Mouse (Mus musculus) skeletal muscle tissue, adult 2 months (tissue): ENCODE measurements around the gene Tmem200b.

Experiments used
- DNase-seq: peaks from one replicate; pipeline ENCODE4 v3.0.0-alpha.2; 2012; ENCODE audit warnings: low read depth, low spot score

Gene Tmem200b

DNA sequence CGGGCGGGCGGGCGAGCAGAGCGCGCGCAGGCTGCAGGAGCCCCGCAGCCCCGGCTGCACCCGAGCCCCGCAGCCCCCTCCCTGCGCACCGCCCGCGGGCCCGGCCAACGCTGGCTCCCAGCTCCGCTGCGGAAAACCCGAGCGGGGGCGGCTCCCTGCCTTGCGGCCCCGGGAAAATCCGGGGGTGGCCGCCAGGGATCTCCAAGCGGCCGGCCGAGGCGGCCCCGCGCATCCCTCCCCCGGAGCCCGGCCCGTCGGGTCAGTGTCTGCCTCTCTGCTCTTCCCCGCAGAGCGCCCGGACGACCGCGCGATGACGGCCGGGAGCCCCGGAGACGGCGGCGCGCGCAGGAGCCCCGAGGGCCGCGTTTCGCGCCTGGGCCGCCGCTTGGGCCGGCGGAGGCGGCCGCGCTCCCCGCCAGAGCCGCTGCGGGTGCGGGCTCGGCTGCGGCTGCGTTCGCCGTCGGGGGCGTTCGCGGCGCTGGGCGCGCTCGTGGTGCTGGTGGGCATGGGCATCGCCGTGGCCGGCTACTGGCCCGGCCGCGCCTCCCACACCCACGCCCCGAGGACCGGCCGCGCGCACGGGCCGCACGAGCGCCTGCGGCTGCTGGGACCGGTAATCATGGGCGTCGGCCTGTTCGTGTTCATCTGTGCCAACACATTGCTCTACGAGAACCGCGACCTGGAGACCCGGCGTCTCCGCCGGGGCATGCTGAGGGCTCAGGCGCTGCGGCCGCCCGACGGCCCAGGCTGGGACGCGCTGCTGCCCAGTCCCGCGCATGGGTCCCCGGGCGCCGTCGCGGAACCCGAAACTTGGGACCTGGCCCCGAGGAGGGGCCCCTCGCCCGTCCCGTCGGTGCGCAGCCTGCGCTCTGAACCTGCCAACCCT is at the start of gene Tmem200b:
Gene Tmem200b (plus strand): TSS at position 311 of the 886 bp plus-strand sequence.
- DNase-seq = no peak

DNA sequence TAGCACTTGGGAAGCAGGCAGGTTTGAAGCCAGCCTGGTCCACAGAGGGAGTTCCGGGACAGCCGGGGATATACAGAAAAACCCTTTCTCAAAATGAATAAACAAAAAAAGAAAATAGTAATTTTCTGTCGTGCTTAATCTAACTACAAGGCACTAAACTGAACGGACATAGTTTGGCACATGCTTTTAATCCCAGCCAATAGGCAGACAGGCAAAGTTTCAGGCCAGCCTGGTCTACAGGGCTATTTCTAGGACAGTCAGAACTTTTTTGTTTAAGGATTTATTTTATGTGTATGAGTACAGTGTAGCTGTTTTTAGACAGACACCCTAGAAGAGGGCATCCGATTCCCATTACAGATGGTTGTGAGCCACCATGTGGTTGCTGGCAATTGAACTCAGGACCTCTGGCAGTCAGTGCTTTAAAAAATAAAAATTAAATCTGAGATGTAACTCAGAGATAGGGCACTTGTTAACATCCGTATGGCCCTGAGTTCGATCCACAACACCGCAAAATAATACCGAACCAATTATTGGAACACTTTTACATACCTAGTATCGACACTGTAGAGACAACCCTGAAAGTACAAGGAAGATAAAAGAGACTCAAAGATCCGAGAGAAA is 48.8 kb upstream of the Tmem200b start:
- no peak for DNase-seq

DNA sequence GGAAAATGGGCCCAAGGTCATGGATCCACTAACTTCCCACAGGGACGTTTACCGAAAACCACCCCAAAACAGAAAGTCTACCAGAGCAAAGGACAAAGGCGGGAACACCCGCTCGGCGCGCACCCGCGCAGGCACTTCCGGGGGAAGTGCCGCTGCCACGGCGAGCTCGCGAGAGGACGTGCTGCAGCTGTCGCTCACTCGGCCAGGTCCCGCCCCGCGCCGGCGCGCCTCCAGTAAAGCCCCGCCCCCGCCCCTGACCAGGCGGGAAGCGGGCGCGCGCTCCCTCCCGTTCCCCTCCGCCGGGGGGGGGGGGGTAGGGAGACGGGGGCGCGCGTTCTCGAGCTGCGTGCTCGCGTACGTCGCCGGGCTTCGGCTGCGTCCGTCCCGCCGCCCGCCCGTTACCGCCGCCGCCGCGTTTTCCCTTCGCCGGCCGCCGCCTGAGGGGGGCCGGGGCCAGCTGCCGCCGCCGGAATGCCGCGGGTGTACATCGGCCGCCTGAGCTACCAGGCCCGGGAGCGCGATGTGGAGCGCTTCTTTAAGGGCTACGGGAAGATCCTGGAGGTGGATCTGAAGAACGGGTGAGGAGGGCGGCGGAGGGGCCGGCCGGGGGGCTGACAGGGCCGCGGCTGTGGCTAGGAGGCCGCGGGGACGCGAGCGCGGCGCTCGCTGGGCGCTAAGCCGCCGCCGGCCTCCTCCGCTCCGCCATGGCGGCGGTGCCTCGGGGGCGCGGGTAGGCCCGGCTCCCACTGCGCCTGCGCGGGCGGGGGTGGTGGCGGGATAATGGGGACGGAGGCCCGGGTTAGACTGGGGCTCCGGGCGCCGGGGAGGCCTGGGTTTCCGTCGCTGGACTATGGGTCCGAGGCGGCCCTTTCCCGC is 48.0 kb upstream of the Tmem200b start, which contains the start of gene Srsf4:
Gene Srsf4 (plus strand): TSS at position 325 of the 876 bp plus-strand sequence.
- peak; percentile 97 for DNase-seq

DNA sequence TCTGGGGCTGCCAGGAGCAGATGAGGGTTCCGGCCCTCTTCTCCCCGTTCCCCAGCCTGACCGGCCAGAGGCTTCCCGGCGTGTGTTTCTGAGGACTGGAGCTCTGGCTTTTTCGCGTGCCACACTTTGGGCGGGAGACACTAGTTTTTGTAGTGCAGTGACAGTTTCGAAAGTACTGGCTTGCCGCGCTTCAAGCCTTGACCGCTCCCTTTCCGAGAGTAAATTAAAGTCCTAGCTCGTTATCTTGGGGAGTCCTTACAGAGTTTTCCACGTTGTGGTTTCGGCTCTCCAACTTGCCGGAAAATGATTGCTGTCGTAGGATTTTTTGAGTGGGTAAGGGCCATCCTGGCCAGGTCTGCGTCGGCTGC is 47.4 kb upstream of the Tmem200b start:
- DNase-seq = no peak

DNA sequence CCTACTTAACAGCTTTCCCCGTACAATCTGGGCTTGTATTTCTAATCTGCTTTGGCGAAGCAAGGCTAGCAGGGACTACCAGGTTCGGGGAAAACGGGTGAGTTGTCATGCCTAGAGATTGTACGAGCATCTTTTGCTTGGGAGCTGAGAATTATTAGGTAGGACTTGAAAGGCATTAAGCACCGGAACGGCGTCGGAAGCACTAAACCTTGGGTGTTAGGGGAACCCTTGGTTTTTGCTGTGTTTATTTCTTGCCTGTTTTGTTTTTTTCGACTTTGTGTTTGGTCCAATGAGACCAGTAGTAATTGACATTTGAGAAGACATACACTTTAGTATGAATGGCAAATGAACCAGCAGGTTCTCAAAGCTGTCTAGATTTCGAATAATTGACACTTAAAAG is 47.0 kb upstream of the Tmem200b start:
- no peak for DNase-seq

DNA sequence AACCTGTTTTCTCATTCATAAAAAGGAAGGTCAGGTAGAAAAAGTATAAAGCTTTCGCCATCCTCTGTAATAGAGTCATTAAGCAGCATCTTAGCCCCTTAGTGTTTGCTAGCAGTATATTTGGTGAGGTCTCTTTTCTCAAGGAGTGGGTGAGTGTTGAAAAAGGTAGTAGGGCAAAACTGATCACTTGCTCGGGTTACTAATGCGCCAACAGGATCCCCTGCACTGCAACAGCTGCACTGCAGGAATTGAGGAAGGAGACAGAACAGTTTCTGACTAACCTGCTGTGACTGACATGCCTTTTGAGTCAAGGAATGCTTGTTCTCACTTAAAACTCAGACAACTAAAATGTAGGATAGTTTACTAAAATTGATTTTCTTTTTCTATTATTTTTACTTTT is 46.3 kb upstream of the Tmem200b start:
- DNase-seq = no peak

DNA sequence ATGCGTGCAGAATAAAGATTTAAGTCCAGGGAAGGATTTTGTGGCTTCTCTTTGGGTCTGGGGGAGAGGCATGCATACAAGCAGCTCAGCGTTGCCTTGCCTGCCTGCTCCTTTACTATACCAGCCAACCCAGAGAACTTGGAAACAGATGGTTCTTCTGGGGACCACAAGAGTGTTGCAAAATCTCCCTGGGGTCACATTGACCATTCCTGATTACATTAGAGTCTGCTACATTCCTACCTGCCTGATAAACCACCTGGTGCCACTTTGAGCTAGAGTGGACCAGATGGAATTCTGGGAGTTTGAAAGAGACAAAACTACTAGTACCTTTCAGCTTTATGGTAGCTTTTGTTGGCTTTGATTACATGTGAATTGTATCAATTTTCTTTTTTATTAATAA is 44.7 kb upstream of the Tmem200b start:
- no peak for DNase-seq

DNA sequence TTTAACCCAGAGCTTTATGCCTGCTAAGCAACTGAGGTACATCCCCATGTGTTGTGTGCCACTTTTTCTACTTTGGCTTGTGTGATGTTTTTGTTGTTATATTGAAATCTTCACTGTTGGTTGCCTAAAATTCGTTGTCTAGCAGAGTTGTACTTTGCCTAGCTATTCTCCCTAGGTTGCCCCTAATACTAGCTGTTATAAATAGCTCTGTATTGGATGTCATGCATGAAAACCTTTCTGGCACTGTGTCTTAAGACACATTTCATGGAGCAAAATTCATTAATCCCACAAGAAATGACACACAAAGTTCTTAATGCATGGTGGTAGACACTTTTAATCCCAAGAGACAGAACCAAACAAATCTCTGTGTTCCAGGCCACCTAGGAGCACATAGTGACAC is 41.9 kb upstream of the Tmem200b start:
- DNase-seq = no peak

DNA sequence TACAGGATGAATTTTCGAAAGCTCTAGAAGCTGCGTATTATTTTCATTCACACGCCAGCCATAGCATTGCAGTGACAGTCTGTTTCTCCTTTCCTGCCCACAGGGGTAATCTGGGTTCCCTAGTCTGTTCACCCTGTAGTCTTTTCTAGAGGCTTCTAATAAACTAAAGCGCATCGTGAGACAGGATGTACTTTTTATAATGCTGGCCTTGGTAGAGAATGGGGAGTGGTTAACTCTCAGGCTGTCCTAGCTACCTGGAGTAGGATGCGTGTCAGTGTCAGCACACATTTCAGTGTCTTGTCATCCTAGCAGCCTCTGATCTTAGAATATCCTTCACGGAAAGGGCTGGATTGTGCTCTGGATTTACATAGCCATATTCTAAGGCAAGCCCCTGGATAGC is 40.3 kb upstream of the Tmem200b start:
- DNase-seq = no peak

DNA sequence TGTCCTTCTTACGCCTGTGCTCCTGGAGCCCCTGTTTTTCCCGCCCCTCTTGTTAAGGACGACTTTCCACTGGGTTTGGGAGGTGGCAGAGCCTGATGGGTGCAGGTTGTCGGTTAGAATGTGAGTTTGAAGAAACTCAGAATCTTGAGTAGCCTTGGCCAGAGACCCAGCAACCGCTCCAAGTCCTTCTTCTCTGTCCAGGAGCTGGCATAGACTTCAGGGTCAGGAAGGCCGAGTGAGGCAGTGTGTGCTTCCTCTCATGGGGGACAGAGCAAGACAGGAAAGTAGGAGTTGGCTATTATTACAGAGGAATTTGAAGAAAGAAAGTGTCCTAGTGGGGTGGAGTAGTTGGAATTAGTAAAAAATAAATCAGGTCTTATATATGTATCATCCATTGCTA is 38.0 kb upstream of the Tmem200b start:
- no peak for DNase-seq

DNA sequence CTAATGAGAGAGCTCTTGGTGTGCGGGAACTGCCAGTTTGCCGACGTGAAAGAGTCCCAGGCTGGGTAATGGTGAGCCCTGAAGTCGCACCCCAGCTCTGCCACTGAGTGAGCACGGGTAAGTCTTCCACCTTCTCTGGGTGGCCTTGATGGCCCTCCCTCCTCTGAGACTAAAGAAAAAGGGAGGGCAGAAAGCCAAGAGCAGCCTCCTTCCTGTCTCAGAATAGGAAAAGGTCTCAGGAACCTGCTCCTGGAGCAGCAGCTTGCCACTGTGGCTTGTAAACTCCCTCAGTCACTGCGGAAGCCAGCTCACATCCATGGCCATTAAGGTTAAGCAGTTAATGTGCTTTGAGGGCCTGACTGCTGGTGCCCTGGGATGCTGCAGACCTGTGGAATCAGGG is 36.2 kb upstream of the Tmem200b start:
- DNase-seq = no peak

DNA sequence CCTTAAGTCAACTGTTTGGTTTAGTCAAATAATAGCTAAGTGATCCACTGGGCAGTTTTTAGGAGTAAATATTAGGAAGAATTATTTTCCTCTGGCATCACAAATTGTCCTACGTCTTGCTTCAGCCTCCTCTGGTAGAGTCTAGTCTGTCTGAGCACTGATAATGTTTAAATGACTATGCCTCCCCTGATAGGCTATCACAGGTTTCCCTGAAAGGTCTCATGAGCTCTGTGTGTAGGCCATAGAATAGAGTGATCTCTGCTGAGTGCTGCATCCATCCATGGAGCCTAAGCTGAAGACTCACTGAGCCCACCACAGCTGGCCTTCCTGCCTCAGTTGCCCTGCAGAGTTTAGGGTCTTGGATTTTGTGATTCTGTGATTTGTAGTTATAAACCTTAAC is 33.0 kb upstream of the Tmem200b start:
- DNase-seq = no peak

DNA sequence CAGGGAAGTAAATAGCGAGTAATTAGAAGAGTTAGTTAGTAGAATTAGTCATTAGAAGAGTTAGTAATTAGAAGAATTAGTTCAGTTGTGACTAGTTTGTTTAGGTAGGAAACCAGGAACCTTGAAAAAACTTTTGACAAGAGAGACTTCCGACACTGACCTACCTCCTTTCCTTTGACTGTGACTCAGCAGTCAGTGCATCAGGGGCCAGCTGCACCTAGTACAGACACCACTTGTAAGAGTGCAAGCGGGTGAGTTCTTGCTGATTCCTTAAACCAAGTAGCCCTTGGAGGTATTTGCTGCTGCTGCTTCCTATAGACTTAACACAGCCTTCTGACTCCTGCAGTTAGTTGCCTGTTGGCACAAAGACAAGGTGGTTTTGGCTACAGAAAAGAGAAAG is 30.9 kb upstream of the Tmem200b start:
- DNase-seq = no peak

DNA sequence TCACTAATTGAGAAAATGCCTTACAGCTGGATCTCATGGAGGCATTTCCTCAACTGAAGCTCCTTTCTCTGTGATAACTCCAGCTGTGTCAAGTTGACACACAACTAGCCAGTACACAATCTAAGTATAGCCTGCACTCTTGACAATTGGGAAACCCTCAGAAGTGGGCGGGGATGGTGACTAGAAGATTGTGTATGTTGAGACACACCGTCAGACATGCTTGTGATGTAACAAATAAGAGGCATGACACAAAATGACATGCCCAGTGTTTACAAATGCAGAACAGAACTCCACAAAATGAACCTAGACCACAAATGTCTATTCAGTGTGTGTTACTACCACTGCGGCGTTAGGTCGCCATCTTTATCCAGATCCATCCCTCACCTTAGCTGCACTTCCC is 24.5 kb upstream of the Tmem200b start:
- no peak for DNase-seq

DNA sequence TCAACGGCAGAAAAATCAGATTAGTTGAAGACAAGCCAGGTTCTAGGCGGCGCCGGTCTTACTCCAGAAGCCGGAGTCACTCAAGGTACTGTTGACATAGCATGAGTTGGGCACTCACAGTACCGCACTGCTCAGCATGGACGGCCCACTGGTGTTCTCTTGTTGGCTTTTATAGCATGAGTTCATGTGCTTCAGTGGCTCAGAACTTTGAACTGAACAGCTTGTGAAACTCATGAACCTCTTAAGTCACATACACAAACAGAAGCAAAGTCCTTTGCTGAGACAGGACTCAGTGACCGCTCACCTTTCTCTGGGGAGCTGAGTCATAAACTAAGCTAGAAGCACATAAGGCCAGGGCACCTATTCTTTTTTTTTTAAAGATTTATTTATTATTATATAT is 23.8 kb upstream of the Tmem200b start:
- DNase-seq = no peak

DNA sequence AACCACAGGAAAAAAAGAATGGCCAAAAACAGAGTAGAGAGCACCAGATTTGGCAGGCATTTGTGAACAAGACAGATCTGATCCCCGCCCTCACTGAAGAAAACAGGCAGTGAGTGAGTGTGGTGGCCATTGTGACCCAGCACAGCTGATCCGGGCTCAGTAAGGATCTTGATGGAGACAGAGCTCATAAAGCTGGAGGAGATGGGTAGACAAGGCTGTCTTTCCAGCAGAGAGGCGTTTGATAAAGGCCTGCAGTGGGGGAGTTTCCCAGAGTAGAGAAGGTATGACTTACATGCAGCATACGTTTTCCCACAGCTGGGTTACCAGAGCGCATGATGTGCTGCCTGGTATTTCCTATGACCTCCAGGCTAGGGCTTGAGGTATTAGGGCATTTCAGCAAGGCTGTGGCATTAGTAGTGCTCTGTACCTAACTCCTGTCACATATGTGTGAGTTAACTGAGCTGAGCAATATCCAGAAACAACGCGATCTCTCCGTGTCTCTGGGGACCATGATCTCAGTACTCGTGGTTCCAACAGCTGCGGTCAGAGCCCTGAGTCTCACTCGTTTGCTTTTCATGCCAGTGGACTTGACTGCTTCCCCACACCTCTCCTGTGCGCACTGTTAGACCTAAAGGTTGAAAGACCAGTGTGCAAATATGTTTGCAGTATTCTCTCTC is 22.9 kb upstream of the Tmem200b start:
- DNase-seq = peak; percentile 58

DNA sequence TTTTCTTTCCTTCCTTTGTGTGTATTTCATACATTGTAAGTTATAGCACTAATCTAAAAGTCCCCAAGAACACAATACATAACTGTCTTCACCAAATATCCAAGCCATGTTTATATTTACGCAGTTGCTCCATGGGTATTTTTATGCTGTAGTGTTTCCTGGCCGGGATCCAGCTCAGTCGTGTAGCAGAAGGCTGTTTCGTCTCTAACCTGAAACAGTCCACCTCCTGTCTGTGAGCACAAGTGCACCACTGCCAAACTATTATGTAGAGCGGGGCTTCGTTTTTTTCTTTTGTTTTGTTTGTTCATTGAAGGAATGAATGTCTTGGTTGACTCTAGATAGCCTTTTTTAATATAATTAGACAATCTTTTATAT is 22.4 kb upstream of the Tmem200b start:
- no peak for DNase-seq

DNA sequence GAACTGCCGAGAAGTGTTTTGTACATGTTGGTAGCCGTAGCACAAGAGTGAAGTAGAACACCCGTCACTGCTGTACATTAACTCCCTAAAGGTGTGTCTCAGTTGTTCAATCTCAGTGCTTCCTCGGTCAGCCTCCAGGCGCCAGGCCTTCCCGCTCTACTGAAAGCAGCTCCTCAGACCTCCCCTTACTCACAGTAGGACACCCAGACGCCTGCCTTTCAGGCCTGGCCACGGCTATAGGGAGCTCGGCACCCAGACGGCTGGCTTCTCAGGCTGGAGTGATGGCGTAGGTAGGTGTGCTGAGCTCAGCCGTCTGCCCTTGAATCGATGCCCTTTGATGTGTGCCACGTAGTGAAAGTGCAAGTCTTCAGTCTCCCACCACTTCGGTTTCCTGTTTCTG is 20.5 kb upstream of the Tmem200b start:
- DNase-seq = no peak

DNA sequence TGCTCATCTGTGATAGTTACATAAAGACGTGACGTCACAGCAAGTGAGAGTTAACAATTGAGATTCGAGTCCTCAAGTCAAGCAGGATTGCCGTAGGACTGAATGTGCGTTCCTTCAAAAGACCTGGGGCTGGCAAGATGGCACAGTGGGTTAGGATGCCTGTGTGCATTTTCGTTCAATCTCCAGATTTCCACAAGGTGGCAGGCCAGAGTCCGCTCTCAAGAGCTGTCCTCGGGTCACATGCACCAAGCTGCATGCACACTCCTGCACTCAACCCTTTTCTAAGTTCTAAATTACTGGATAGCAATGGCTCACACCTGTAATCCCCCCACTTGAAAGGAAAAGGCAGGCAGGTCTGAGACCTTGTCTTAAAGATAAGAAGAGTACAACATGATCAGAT is 17.1 kb upstream of the Tmem200b start:
- DNase-seq = no peak

DNA sequence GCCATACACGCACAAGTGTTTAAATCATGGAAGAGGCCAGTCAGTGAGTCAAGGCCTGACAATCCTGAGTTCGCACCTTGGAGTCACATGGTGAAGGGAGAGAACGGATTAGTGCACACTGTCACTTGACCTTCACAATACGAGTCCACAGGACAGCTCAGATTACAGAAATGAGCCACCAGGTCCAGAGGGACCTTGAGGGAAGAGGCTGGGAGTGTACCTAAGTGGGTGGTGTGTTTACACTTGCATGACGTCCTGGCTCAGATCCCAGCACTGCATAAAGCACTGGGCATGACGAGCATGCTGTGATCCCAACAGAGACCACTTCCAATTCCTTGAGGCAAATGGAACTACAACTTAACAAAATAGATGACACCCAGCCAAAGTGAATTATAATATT is 15.1 kb upstream of the Tmem200b start:
- no peak for DNase-seq

DNA sequence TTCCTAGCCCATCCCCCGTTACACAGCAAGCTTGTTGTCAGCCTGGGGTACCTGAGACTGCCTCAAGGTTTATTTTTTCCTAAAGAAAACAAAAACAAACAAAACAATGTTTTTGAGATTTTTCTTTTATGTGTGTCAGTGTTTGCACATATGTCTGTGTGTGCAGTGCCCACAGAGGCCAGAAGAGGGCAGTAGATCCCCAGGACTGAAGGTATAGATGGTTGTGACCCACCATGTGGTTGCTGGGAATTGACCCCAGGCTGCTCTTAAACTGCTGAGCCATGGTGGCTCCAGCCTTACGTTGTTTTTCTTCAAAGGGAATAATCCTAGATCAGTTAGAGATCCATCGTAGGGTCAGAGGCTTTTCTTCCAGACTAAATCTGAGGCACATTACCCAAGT is 13.7 kb upstream of the Tmem200b start:
- DNase-seq = no peak
